Mouse (Mus musculus) heart, embryonic 13.5 days (tissue): Measurements from ENCODE around the gene Thsd4. TPM values are rescaled to one million over a fixed set of nuclear protein-coding genes. Genes with fewer than 3 reads are reported as not detected.

Source experiments
- ATAC-seq: fragments of 200-750 bp; cut with Nextera tagmentation; 2 replicates; pipeline ENCODE4 v1.8.0; 2017; ENCODE audit warnings: moderate TSS enrichment; ENCODE audit not compliant: insufficient number of reproducible peaks, low FRiP score, low TSS enrichment; ENCODE audit errors: extremely low read depth
- H3K27ac ChIP-seq: fragments of 300-500 bp; sonication (generic); replicated peaks from 2 replicates; pipeline ENCODE4 v1.5.1; 2015; ENCODE audit warnings: moderate library complexity, mild to moderate bottlenecking, inconsistent platforms
- H3K27me3 ChIP-seq: fragments of 300-500 bp; sonication (generic); replicated peaks from 2 replicates; pipeline ENCODE4 v1.6.1; 2015; ENCODE audit warnings: mild to moderate bottlenecking, inconsistent platforms
- H3K36me3 ChIP-seq: fragments of 300-500 bp; sonication (generic); 2 replicates; pipeline ENCODE4 v1.6.1; 2015; ENCODE audit warnings: mild to moderate bottlenecking, inconsistent platforms
- H3K4me1 ChIP-seq: fragments of 300-500 bp; sonication (generic); 2 replicates; pipeline ENCODE4 v1.6.1; 2015; ENCODE audit warnings: inconsistent platforms
- H3K4me2 ChIP-seq: fragments of 300-500 bp; sonication (generic); 2 replicates; pipeline ENCODE4 v1.6.1; 2015; ENCODE audit warnings: inconsistent platforms, mild to moderate bottlenecking, moderate library complexity
- H3K4me3 ChIP-seq: fragments of 300-500 bp; sonication (generic); 2 replicates; pipeline ENCODE4 v1.5.1; 2015; ENCODE audit warnings: moderate library complexity, mild to moderate bottlenecking, inconsistent platforms
- H3K9ac ChIP-seq: fragments of 300-500 bp; sonication (generic); 2 replicates; pipeline ENCODE4 v1.6.1; 2015; ENCODE audit warnings: inconsistent platforms, mild to moderate bottlenecking, moderate library complexity
- H3K9me3 ChIP-seq: fragments of 300-500 bp; sonication (generic); 2 replicates; pipeline ENCODE4 v1.6.1; 2016; ENCODE audit warnings: inconsistent platforms
- WGBS: fragments of 180-500 bp; shearing (Covaris S2); methylation state at CpG from one replicate; pipeline ENCODE4 v1.1.7; 2015; ENCODE audit warnings: mixed read lengths; 5-methylcytosine and 5-hydroxymethylcytosine counted together
- polyA plus RNA-seq: library from polyadenylated mRNA; unstranded; fragments of >200 nt; fragmentation: Nextera tagmentation; extraction: Ambion mirVana; gene quantifications from 2 replicates; pipeline ENCODE4 v1.2.1, GENCODE M21; 2015

The Thsd4 gene
- polyA plus RNA-seq, 1 experiment from 2014 or later = 10.0 TPM

GRCm38 (mm10) chr9:60373161-60373737 is 148.6 kb downstream of the Thsd4 start:
- H3K4me1 ChIP-seq = peaks cover 11% of the 10 kb centered on the region
- 0 out of 2 replicates have a peak, but pooled peaks cover 3% of the 10 kb centered on the region for H3K36me3 ChIP-seq
- H3K9ac ChIP-seq = no peak overlapping the region
- H3K9me3 ChIP-seq = no peaks in the 10 kb centered on the region
- H3K4me3 ChIP-seq = no peak overlapping the region
- no peak overlapping the region for H3K4me2 ChIP-seq
- no peak overlapping the region for H3K27ac ChIP-seq
- ATAC-seq = no peak
- 68% methylated on average over 4 of the region's 4 CpGs for WGBS
- H3K27me3 ChIP-seq = no peaks in the 10 kb centered on the region

- Histone ChIP-seq H3K9ac (no peak overlapping the region), H3K4me2 (no peak overlapping the region), H3K4me3 (no peak overlapping the region), H3K27me3 (no peaks in the 10 kb centered on the region), H3K36me3 (0 out of 2 replicates have a peak, but pooled peaks cover 3% of the 10 kb centered on the region), H3K9me3 (no peaks in the 10 kb centered on the region), H3K4me1 (peaks cover 23% of the 10 kb centered on the region), H3K27ac (0 out of 2 replicates have a peak overlapping the region, but pooled peaks have one; percentile 24)
- 66% methylated on average over 9 of the region's 9 CpGs for WGBS
- ATAC-seq = no peak
These were observed 153.3 kb downstream of the Thsd4 start for GRCm38 (mm10) chr9:60368516-60368915.

GRCm38 (mm10) chr9:60367617-60368305 is 154.1 kb downstream of the Thsd4 start:
- Histone ChIP-seq H3K4me1 (peaks cover 29% of the 10 kb centered on the region), H3K27ac (no peak overlapping the region), H3K9ac (0 out of 2 replicates have a peak overlapping the region, but pooled peaks have one; percentile 38), H3K4me3 (no peak overlapping the region), H3K36me3 (0 out of 2 replicates have a peak, but pooled peaks cover 3% of the 10 kb centered on the region), H3K4me2 (no peak overlapping the region), H3K27me3 (no peaks in the 10 kb centered on the region), H3K9me3 (no peaks in the 10 kb centered on the region)
- ATAC-seq = no peak
- 36% methylated on average over 10 of the region's 10 CpGs for WGBS

GRCm38 (mm10) chr9:60364166-60364781 is 157.6 kb downstream of the Thsd4 start:
- 62% methylated on average over 14 of the region's 14 CpGs for WGBS
- Histone ChIP-seq H3K9me3 (no peaks in the 10 kb centered on the region), H3K4me3 (no peak overlapping the region), H3K27me3 (no peaks in the 10 kb centered on the region), H3K36me3 (no peaks in the 10 kb centered on the region), H3K27ac (no peak overlapping the region), H3K4me2 (no peak overlapping the region), H3K9ac (no peak overlapping the region), H3K4me1 (peaks cover 27% of the 10 kb centered on the region)
- no peak for ATAC-seq

GRCm38 (mm10) chr9:60352351-60352750 is 169.5 kb downstream of the Thsd4 start:
- Histone ChIP-seq H3K9me3 (no peaks in the 10 kb centered on the region), H3K4me2 (no peak overlapping the region), H3K4me3 (no peak overlapping the region), H3K36me3 (no peaks in the 10 kb centered on the region), H3K27ac (no peak overlapping the region), H3K9ac (no peak overlapping the region), H3K27me3 (no peaks in the 10 kb centered on the region), H3K4me1 (peaks cover 9% of the 10 kb centered on the region)
- 66% methylated on average over 4 of the region's 4 CpGs for WGBS
- ATAC-seq = no peak

GRCm38 (mm10) chr9:60351153-60351552 is 170.7 kb downstream of the Thsd4 start:
- Histone ChIP-seq H3K4me2 (no peak overlapping the region), H3K36me3 (no peaks in the 10 kb centered on the region), H3K4me3 (no peak overlapping the region), H3K9ac (no peak overlapping the region), H3K27ac (no peak overlapping the region), H3K4me1 (peaks cover 10% of the 10 kb centered on the region), H3K9me3 (no peaks in the 10 kb centered on the region), H3K27me3 (no peaks in the 10 kb centered on the region)
- ATAC-seq = no peak
- 83% methylated on average over 6 of the region's 6 CpGs for WGBS

- Histone ChIP-seq H3K4me1 (peaks cover 4% of the 10 kb centered on the region), H3K9ac (no peak overlapping the region), H3K9me3 (no peaks in the 10 kb centered on the region), H3K4me2 (no peak overlapping the region), H3K36me3 (no peaks in the 10 kb centered on the region), H3K4me3 (no peak overlapping the region), H3K27me3 (no peaks in the 10 kb centered on the region; the same call in 1 of the 2 replicates), H3K27ac (no peak overlapping the region)
- no peak for ATAC-seq
- 83% methylated on average over 5 of the region's 5 CpGs for WGBS
These were observed 185.7 kb downstream of the Thsd4 start for GRCm38 (mm10) chr9:60336147-60336546.

- Histone ChIP-seq H3K27ac (no peak overlapping the region), H3K9ac (no peak overlapping the region), H3K9me3 (no peaks in the 10 kb centered on the region), H3K4me3 (no peak overlapping the region), H3K27me3 (no peaks in the 10 kb centered on the region; the same call in 1 of the 2 replicates), H3K4me1 (peaks cover 4% of the 10 kb centered on the region), H3K4me2 (no peak overlapping the region), H3K36me3 (no peaks in the 10 kb centered on the region)
- 65% methylated on average over 6 of the region's 6 CpGs for WGBS
- ATAC-seq = no peak
These were observed 186.4 kb downstream of the Thsd4 start for GRCm38 (mm10) chr9:60335455-60335854.

GRCm38 (mm10) chr9:60329911-60330310 is 191.9 kb downstream of the Thsd4 start:
- H3K36me3 ChIP-seq = no peaks in the 10 kb centered on the region
- no peak overlapping the region for H3K4me2 ChIP-seq
- 63% methylated on average over 4 of the region's 4 CpGs for WGBS
- no peak overlapping the region for H3K9ac ChIP-seq
- peaks cover 12% of the 10 kb centered on the region; the same call in 1 of the 2 replicates for H3K27me3 ChIP-seq
- H3K4me1 ChIP-seq = peaks cover 22% of the 10 kb centered on the region
- H3K9me3 ChIP-seq = no peaks in the 10 kb centered on the region
- H3K27ac ChIP-seq = no peak overlapping the region
- H3K4me3 ChIP-seq = no peak overlapping the region
- ATAC-seq = no peak

- ATAC-seq = no peak
These were observed 197.1 kb downstream of the Thsd4 start for GRCm38 (mm10) chr9:60324716-60325115.

GRCm38 (mm10) chr9:60323435-60323834 is 198.4 kb downstream of the Thsd4 start:
- no peak overlapping the region for H3K4me3 ChIP-seq
- H3K4me1 ChIP-seq = peaks cover 46% of the 10 kb centered on the region
- H3K27ac ChIP-seq = no peak overlapping the region
- no peak for ATAC-seq
- H3K9ac ChIP-seq = no peak overlapping the region
- no peaks in the 10 kb centered on the region for H3K9me3 ChIP-seq
- no peaks in the 10 kb centered on the region for H3K36me3 ChIP-seq
- peaks cover 9% of the 10 kb centered on the region; the same call in 1 of the 2 replicates for H3K27me3 ChIP-seq
- no peak overlapping the region for H3K4me2 ChIP-seq
- 91% methylated on average over 6 of the region's 6 CpGs for WGBS

More at GRCm38 (mm10) chr9:60324716-60325115, 197.1 kb downstream of the Thsd4 start:
- Histone ChIP-seq H3K9ac (no peak overlapping the region), H3K27me3 (peaks cover 12% of the 10 kb centered on the region; the same call in 1 of the 2 replicates), H3K9me3 (no peaks in the 10 kb centered on the region), H3K36me3 (no peaks in the 10 kb centered on the region), H3K27ac (no peak overlapping the region), H3K4me3 (no peak overlapping the region), H3K4me2 (no peak overlapping the region), H3K4me1 (peaks cover 42% of the 10 kb centered on the region)
- 73% methylated on average over 2 of the region's 2 CpGs for WGBS
